Mouse (Mus musculus): ENCODE measurements at regions not wholly inside any gene's neighbourhood (a gene's known extent, or its start where the extent isn't known, plus 50 kb on each side); places are given as distances from the start of the nearest gene placed in this dataset.

GRCm38 (mm10) chr13:52451486-52451885, 79.6 kb downstream of the Diras2 start:
- in situ Hi-C loops (cut with MboI, MseI) = no loop called here

GRCm38 (mm10) chr13:52452291-52452690, 78.8 kb downstream of the Diras2 start:
- in situ Hi-C loops (cut with MboI, MseI) = no loop called here

Data from T-helper 17 cell (primary cell).